Mouse (Mus musculus) embryo, embryonic 10 days (tissue): ENCODE data around the gene Rdm1.

Experiments
- DNase-seq: peaks from one replicate; pipeline ENCODE4 v3.0.0-alpha.2; 2015; ENCODE audit warnings: low spot score

The Rdm1 gene

DNA sequence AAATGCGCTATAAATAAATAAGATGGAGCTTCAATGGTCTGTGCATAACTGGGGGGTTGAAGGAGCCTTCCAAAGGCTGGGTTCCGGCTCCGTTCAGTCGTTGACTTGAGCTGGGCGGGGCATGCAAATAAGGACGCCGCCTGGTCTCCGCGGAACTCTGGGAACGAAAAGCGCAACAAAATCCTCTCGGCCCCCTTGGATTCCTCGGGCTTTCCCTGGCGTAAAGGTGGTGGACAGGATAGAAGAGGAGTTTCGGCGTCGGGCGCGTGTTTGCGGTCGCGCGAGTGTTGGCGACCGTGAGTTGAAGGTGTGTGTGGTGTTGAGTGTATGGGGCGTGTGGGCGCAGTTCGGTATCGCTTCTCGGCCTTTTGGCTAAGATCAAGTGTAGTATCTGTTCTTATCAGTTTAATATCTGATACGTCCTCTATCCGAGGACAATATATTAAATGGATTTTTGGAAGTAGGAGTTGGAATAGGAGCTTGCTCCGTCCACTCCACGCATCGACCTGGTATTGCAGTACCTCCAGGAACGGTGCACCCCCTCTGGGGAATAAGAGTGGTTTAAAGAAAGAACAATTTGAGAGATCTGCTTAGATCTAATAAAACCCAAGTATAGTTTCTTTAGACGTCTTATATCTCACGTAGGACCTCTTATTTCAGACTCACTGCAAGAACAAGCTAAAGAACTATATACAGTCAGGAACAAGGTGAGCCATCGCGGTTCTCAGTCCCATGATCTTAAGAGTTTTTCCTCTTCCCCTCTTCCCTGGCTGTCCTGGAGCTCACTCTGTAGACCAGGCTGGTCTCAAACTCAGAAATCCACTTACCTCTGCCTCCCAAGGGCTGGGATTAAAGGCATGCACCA is 31.1 kb downstream of the Rdm1 start:
- peak; percentile 93 for DNase-seq

DNA sequence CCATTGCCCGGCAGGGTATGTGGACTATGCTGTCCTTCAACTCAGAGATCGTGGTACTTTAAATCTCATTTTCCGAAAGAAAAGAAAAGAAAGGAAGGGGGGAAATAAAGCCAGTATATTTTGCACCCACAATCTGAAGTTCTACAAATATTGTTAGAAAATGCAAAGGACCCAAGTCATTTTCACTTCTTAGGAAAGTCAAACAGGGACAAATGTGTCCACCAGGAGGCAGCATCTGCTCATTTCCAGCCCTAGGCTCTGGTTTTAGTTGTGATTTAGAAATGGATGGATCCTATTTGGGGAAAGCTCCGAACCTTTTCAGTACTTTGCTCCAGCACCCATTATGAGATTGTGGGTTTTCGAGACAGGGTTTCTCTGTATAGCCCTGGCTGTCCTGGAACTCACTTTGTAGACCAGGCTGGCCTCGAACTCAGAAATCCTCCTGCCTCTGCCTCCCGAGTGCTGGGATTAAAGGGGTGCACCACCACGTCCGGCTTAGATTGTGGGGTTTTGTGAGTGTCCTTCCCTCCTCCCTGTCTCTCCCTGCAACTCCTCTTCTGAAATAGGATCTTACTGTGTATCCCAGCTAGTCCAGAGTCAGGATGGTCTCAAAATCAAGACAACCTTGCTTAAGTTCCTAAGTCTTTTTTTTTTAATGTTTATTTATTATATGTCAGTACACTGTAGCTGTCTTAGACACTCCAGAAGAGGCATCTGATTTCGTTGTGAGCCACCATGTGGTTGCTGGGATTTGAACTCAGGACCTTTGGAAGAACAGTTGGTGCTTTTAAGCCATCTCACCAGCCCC is 32.0 kb downstream of the Rdm1 start:
- DNase-seq: peak; percentile 87

DNA sequence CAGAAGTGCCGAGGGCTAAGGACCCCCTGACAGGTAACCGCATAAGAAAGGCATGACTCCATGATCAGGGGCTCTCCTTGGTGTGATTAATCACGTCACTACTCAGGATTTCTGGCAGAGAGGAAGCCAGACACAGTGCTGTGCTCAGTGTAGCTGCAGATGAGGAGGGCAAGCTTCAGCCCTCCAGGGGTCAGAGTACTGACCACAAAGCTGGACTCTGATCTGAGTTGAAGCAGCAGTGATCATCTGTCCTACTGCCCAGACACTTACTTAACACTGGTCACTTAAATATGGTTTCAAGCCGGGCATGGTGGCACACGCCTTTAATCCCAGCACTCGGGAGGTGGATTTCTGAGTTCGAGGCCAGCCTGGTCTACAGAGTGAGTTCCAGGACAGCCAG is 34.2 kb downstream of the Rdm1 start:
- no peak for DNase-seq

DNA sequence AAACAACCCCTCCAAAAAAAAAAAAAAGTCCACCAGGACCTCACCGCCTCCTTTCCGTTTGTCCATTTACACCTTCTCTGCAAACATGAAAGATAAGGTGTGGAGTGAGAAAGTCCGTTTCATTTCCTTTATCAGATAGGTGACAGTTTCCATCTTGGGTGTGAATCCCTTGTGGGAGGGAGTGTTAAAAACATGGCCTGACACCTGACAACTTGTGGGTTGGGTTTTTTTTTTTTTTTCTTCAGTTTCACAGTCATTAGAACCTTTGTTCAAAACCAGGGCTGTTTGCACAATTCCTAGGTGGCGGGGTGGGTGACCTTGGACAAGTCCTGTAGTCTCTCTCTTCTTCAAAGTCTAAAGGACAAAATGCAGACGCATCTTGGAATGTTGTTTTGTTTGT is 34.8 kb downstream of the Rdm1 start:
- no peak for DNase-seq

DNA sequence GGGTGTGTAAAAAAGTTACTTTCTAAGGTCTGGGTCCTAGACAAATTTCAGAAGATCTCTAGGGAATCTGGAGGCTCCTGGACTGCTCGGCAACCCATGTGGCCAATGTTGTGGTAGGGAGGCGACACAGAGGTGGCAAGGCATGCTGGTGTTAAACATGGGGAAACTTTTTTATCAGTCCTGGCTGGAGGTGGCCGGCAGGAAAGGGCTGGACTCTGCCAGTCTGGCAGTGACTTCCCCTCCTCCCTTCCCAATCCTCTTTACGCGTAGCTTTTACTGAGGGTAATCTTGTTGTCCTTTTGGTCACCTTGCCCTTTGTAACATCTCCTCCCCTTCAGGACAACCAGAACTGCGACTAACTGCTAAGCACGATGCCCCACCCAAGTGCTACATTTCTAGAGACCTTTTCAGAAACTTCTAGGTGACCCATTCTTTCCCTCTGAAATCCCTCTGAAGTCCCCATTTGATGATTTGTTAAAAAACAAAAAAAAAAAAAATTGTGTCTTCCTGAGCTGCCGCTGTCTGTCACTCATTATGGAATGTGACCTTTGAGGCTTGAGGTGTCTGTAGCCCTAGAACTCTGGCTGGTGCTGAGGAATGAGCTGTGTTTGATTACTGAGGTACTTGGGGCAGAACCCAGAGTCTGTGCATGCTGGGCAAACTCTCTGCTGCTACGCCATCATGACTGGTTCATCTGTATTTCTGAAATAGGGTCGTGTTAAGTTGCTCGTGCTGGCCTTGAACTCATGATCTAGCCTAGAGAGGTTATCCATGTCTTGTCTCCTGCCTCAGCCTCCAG is 36.4 kb downstream of the Rdm1 start:
- DNase-seq: no peak

DNA sequence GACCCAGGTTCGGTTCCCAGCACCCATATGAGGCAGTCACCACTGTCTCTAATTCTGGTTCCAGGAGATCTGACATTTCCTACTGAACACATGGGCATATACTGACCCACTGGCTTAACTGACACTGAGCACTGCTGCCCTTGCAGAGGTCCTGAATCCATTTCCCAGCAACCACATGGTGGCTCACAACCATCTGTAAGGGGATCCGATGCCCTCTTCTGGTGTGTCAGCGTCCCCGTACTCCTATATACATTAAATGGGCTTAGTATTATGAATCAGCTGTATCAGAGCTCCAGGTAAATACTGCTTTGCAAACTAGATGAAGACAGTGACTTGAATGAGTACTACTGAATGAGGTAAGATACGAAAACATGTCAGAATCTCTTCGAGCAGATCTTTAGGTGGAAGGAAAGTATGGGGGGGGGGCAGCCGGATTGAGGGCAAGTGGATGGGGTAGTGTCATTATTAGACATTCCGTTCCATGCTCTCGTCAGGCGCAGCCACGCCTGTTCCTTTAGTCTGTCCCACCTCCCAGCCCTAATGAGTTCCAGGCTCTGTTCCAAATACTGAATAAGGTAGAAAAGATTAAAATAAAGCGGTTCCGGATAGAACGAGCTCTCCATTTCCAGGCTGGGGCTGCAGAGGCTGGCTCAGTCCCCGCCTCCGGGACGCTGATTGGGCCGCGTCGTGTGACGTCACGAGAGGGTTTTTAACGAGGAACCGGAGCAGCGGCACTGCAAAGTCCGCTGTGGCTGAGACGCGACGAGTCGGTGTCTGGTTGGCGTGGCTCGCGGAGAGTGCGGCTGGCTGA is 38.0 kb downstream of the Rdm1 start, which contains the start of gene Arl4d:
Gene Arl4d (plus strand): TSS at position 717 of the 811 bp plus-strand sequence.
- DNase-seq: peak; percentile 97

DNA sequence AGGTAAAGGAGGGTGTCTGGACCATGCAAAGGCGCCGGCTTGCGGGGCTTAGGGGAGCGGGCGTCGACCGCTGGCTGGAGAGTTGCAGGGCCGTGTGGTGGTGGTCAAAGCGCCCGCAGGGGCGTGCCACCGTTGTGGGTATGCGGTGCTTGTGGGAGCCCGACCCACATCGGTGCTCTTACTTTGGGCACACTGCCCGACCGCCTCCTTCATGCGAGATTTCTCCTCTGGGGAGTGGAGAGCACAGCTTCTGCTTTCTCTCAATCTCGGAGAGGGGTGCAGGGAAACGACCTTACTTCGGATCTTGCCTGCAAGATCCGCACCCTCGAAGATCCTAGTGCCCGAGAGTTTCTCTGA is 38.6 kb downstream of the Rdm1 start:
- DNase-seq: no peak

DNA sequence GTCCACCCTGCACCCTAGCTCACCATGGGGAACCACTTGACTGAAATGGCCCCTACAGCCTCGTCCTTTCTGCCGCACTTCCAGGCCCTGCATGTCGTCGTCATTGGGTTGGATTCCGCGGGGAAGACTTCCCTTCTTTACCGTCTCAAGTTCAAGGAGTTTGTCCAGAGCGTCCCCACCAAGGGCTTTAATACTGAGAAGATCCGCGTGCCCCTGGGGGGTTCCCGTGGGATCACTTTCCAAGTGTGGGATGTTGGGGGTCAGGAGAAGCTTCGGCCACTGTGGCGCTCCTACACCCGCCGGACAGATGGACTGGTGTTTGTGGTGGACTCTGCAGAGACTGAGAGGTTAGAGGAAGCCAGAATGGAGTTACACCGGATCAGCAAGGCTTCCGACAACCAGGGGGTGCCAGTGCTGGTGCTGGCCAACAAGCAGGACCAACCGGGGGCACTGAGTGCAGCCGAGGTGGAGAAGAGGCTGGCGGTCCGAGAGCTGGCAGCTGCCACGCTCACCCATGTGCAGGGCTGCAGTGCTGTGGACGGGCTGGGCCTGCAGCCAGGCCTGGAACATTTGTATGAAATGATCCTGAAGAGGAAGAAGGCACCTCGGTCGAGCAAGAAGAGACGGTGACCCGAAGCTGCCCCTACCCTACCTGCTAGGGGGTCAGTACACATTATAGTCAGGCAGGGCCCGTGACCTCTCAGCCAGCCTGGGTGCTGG is 39.8 kb downstream of the Rdm1 start:
- DNase-seq: no peak

DNA sequence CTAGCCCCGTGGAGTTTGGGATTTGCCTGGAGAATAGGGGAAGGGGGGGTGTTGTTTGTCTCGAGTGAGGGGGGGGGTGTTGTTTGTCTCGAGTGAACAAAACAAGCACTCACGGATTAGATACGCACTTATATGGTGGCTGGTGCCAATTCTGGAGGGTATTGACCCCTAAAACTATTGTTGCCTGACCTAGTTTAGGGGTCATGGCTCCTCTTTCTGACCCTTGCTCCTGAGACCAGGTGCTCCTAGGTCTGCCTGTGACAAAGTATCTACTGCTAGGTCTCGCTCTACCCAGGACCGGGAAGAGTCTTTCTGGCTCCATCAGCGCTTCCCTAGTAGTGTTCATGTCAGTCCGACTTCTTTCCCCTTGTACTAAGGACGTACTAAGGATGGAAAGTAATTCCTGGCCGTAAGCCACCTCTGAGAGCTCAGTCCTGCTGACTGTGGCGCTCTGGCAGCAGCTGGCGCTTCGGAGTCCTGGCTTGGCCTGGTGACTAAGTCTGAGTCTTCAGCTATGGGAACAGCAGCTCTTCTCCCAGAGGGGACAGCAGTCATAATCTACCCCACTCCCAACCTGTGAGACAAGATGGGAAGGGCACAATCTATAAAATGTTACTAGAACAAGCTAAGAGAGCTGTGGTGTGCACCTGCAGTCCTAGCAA is 41.0 kb downstream of the Rdm1 start:
- DNase-seq: no peak

DNA sequence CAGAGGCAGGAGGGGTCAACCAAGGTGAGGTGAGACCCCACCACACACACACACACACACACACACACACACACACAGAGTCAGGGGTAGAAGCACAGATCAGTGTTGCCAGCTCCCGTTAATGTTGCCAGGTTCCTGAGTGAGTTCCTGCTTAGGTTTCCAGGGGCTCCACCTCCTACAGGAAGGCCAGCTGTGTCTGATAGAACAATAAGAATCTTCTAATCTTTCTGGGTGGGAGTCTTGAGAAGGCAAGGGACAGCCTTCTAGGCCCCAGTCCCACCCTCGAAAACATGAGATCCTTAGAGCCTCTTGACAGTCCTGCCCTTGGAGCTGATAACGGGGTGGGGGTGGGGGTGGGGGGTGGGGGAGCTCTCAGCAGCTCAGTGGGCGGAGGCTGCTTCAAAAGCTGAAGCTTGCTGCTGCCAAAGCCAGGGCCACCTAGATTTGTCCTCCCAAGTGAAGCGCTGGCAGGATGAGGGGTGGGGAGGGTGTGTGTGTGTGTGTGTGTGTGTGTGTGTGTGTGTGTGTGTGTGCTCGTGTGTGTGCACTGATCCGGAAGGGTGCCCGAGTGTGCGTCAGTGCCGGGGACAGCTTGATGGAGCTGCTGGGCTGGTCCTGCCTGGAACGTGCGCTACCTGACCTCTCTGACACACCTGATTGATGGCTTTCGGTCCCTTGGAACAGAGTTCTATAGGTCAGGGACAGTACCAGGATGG is 41.7 kb downstream of the Rdm1 start:
- DNase-seq: peak; percentile 42

DNA sequence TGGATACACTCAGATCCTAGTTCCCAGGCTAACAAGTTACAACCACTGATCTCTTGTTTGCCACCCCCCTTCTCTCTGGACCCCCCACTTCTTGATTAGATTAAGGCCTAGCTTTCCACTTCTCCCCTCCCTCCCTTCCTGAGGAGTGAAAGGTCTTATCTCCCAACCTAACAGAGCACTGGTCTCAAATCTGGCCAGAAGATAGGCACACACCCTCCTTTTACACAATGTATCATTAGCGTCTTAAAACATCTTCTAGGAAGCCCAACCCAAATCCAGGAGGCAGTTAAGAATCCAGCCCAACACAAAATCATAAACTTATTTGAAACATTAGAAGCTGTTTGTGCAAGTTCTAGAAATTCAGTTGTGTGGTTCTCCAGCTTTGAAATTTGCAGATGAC is 43.3 kb downstream of the Rdm1 start:
- no peak for DNase-seq

DNA sequence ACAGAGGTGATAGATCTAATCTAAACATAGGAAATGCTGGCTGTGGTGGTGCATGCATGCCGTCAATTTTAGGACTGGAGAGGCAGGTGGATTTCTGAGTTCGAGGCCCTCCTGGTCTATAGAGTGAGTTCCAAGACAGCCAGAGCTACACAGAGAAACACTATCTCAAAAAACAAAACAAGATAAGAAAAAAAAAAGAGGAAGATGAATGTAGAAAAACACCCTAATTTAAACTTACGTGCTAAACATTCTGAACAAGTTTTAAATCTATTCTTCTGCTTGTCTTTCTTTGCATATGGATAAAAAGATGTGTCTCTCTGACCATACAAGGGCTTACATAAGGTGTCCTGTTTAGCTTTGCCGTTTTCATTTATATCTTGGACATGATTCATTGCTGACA is 44.3 kb downstream of the Rdm1 start:
- no peak for DNase-seq

DNA sequence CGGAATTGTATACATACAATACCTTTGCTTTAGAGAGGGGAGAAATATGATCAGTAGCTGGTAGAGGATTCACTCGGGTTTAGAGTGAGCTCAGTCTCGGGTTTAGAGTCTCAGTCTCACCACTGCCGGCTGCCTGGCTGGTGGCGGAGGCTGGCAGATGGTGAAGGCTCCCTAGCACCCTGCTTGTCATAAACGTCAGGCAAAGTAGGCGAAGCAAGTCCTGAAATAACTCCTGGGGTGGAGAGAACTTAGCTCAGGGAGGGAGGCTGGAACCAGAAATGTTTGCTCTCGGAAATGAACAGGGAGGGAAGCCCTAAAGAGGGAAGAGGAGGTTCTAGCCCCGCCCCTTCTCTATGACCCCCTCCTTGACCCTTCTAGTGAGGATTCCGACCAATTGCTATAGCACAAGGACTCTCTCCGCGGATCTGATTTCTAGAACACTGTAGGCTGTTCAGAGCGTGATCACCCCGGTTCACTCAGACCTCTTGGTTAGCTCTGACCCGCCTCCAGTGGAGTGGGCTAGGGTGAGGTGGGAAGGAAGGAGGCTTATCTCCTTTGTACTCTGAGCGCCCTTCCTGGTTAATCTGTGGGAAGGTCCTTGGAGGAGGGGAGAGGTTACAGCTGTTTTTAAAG is 46.1 kb downstream of the Rdm1 start:
- DNase-seq: peak; percentile 45

DNA sequence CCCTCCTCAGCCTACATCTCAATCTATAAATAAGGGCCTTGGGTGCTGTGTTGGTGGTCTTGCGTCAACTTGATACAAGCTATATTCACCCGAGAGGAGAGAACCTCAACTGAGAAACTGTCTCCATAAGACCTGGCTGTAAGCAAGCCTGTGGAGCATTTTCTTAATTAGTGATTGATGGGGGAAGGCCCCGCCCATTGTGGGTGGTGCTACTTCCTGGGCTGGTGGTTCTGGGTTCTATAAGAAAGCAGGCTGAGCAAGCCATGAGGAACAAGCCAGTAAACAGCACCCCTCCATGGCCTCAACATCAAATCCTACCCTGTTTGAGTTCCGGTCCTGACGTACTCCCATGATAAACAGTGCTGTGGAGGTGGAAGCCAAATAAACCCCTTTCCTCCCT is 47.1 kb downstream of the Rdm1 start:
- DNase-seq: no peak

DNA sequence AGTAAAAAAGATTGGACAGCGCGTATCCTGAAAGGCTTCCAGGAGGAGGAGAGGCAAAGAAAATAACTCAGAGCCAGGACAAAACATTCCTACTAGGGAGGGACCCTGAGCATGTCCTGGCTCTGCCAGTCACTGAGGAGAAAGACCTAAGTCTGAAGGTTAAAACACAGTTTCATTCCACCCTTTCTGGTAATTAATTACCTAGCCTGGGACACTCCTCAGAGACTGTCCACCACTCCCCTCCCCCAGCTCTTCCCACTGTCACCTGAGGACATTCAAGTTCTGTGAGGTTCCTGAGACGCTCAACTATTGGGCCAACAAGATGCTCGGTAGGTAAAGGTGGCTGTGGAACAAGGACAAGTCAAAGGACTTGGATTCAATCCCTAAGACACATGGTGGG is 48.4 kb downstream of the Rdm1 start:
- DNase-seq: no peak

DNA sequence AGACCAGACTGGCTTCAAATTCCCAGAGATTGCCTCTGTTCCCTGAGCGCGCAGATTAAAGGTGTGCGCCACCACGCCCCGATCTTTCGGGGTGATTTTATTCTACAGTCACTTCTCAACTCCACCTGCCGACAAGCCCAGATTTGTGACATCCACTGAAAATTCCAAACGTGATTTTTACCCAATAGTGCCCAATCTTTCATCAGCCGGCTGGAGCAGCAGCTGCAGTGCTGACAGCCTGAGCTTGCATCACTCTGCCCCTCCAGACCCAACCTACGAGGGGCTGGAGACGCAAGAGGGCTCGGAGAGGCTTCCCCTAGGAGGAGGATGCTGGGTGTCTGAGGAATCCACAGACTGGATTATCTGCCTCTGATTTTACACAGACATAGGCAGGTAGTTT is 50.7 kb downstream of the Rdm1 start:
- no peak for DNase-seq

DNA sequence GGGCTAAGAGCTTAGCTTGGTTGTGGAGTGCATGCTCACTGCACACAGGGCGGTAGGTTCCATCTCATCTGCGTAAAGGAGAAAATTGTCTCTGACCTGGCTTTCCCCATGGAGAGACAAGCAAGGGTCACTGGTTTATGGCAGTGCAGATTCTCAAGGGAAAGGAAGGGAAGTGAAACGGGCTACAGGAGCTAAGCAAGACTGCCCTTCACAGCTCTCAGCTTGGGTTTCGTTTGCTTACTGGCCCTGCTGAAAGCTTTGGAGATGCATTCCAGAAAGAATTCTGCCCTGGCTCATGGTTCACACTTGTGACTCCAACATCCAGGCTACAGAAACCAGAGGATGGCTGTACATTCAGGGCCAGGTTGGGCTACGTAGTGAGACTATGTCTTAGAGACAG is 51.8 kb downstream of the Rdm1 start:
- DNase-seq: no peak

DNA sequence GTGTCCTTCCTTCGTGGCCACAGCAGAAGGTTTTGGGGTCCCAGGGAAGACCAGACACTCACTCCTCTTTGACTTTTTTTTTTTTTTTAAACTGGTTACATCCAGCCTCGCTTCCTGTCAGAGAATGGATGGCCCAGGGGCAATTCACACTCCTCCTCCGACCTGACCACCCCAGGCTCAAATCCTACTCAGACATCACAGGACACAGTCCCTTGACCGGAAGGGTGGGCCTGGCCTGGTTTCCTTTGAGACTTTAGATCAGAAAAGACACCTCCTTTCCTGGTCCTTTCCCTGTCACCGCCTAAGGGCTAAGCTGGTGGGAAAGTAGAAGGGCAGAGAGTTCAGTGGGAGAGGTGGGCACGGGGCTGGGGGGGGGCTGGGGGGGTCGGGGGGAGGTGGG is 52.9 kb downstream of the Rdm1 start:
- no peak for DNase-seq

DNA sequence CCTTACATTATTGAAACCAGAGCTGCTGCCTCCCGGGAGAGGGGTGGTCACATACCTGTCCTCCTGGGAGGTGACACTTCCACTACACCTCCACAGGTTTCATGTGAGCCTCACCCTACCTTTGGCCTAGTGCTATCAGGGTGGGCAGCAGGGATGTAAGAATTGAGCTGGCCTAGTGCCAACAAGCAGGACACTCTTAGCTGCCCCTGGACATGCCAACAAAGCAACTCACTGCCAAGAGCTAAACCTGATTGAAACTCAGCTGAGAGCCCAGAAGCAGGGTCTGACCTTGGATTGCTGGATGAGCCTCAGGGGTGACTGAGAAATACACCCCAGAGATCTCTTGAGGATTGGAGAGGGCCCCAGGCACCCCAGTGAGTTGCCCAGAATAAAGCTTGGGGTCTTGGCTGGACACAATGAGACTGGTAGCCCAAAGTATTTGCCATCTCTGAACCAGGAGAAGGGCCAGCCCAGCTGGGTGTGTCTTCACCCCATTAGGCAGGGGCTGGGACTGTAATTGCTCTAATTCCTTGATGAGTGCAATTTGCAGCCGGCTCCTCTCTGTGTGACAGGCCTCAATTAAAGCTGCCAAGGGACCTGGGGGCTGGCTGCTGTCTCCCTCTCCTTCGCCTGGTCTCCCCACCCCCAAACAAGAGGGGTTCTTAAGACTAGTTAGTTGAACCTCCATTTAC is 53.8 kb downstream of the Rdm1 start:
- DNase-seq: no peak
